Mouse (Mus musculus) retina, embryonic 14.5 days (tissue): ENCODE measurements around the gene Npr2.

Experiments
- DNase-seq: peaks from one replicate; pipeline ENCODE4 v3.0.0-alpha.2; 2015; ENCODE audit warnings: low spot score

The Npr2 gene

DNA sequence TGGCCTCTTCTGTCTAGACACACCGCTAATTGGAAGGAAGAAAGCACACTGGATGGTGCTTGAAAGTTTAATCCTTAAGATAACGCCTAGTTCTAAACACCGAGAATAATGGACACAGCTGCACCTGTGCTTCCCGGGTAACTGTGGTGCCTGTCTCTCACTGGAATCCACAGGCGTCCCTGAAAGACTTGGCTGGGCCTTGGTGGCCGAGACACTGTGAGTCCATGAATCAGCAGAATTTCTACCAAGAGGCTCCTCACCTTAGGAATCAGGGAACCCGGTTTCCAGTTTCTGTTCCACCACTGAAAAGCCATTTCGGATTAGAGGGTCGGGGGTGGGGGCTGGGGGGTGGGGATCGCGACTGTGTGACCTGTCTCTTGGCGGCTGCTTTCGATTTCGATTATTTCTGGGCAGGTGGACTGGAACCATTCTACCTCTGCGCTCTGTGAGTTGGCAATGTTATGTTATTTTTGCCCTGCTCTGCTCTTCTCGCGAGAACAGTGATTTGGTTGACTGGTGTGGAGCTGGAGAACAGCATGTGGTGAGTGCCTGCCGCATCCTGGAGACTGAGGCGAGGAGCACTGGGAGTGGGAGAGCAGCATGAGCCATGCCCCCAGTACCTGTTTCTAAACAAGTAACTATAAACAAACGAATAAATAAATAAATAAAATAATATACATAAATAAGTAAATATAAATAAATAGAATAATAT lies 2.5 kb upstream of the Npr2 start:
- DNase-seq: peak; percentile 57

DNA sequence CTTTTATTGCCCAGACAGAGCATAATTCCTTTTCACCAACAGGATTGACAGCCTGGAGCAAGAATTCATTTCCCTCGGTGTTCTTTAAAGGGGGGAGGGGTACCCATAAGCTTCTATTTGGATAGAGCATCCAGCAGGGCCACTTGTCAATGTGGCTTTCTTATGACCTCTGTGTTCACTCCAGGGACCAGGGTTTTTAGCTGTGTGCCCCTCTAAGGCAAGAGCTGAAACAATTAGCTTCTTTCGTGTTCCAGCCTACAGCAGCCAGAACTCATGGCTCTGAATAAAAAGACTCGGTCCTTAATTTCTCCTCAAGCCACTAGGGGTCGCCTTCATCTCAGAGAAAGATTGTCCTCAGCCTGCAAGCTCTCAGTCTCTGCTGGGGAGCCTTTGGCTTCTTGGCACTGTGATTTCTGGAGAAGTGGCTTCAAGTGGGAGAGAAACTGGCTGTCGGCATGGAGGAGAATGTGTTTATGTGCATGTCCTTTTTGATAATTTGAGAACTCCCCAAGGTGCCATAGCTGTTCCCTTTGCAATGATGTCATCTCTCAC lies 1.6 kb upstream of the Npr2 start:
- peak; percentile 92 for DNase-seq

DNA sequence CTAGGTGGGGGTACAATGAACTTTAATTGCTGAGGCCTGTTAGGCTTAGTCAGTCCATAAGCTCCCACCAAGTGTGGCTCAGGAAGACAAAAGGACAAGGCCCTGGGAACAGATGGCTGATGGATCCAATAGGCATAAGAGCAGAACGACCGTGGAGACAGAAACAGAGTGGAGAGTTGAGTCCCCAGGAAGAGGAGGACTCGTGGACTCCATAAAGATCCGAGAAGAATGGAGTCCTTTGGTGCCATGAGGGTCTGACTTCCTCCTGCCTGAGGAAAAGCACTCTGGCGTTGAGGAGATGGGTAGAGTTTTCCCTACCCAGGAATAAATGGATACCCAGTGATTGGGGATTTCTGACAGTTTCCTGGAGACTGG lies 1.1 kb upstream of the Npr2 start:
- DNase-seq: peak; percentile 53

DNA sequence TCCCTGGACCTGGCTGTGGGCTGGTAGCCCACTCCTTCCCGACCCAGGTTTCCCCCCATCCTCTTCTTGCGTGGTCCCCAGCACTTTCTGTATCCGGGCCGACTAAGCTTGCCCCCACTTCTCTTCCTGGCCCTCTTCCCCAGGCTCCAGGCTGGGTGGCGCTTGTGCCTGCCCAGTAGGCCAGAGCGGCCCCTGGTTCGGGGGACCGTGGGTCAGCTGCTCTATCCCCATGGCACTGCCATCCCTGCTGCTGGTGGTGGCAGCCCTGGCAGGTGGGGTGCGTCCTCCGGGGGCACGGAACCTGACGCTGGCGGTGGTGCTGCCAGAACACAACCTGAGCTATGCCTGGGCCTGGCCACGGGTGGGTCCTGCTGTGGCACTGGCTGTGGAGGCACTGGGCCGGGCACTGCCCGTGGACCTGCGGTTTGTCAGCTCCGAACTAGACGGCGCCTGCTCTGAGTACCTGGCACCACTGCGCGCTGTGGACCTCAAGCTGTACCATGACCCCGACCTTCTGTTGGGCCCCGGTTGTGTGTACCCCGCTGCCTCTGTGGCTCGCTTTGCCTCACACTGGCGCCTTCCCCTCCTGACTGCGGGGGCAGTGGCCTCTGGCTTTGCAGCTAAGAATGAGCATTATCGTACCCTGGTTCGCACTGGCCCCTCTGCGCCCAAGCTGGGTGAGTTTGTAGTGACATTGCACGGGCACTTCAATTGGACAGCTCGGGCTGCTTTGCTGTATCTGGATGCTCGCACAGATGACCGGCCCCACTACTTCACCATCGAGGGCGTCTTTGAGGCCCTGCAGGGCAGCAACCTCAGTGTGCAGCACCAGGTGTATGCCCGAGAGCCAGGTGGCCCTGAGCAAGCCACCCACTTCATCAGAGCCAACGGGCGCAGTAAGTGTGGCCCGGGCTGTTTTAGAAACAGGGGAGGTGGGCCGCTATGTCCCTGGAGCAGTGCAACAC lies 503 bp downstream of the Npr2 start:
- DNase-seq: peak; percentile 16

DNA sequence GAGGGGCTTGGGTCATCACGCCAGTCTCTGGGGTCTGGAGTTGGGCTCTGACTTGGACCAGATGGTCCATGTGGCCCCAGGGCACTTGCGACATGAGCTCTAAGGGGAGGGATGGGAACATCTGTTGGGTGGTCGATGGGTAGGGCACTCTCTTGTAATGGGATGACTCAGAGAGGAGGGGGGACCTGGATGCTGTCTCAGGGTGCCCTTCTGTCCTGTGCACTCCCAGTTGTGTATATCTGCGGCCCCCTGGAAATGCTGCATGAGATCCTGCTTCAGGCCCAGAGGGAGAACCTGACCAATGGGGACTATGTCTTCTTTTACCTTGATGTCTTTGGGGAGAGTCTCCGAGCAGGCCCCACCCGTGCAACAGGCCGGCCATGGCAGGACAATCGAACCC lies 1.6 kb downstream of the Npr2 start:
- no peak for DNase-seq

DNA sequence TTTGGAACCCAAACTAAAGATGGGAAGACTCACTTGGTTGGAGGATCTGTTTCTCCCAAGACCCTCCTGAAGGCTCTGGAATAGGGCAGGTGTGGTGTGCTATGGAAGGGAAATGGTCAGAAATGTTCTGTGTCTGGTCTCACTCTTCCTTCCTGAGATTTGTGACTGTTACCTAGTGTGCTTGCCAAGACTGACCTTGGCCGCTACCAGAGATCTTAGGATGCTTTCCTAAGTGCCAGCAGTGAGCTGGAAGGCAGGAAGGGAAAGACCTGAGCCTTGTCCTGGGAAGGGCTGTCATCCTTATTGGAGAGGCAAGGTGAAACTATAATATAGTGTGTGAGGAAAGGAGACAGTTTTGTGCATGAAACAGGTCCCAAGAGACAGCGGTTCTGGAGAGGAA lies 2.0 kb downstream of the Npr2 start:
- DNase-seq: no peak

DNA sequence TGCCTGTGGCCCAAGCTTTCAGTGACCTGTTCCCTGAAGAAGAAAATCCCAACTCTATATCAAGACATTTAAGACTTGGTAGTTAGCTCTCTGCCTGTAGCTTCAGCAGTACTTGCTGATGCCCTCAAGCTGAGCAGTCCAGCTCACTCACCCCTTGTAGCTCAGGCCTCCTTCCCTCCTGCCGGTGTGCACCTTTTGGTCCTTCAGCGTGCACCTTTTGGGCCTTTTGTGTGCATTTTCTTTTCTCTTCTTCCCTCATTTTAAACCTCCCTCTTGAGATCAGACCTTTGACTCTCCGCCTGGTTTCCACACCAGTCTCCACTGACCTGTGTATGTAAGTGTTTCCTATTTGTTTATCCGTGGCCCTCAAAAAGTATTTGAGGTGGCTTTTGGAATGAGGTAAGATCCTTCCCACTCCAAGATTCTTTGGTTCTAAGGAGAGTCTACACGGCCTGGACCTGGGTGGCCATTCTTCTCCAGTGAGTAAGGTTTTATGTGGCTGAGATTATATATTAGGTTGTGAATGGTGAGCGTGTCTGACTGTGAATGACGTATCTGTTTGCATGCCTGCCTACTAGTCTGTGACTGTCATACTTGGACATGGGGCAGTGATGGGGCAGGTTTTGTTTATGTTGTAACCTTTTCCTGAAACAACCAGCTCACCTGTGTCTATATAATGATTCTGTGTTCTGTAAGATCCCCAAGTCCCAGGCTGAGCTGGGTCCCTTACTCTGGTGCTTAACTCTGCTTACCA lies 3.1 kb downstream of the Npr2 start:
- DNase-seq: no peak

DNA sequence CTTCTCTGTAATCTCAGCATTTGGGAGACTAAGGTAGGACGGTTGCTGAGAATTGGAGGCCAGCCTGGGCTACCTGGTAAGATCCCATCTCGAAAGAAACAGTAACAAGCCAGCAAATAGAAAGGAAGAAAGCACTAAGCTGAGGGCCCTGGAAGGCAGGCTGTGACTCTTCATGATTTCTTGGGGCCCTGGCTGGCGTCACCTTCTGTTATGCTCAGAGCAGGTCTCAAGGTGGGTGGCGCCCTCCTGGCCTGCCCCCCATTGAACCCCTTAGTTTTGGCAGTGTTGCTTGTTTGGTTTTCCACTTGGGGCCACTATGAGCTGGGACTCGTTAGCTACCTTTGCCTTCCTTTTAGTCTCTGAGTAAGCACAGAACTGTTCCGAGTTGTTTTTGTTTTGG lies 5.0 kb downstream of the Npr2 start:
- DNase-seq: no peak

DNA sequence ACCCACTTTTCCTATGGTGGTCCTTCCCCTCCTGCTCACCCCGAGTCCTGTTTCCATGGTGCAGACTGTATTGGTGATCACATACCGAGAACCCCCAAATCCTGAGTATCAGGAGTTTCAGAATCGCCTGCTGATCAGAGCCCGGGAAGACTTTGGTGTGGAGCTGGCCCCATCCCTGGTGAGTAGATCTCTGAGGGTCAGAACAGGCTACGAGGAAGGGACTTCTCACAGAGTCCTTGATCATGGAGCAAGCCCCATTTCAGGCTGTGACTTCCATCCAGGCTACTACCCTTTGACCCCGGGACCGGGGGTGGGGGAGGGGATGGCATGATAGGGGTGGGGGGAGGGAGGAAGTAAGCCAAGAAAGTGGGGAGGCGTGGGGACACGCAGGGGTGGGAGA lies 8.3 kb downstream of the Npr2 start:
- DNase-seq: no peak

DNA sequence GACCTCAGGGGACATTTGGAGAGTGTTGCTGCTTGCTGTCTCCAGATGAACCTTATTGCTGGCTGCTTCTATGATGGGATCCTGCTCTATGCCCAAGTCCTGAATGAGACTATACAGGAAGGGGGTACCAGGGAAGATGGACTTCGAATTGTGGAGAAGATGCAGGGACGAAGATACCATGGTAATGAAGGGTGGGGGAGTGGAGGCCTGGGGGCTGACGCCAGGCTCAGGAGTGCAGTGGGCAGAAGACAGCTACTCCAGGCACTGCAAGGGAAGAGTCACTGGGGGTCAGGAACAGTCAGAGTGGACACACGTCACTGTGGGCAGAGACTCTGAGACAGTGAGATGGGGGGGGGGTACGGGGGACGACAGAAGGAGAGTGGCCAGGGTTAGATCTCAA lies 8.8 kb downstream of the Npr2 start:
- no peak for DNase-seq

DNA sequence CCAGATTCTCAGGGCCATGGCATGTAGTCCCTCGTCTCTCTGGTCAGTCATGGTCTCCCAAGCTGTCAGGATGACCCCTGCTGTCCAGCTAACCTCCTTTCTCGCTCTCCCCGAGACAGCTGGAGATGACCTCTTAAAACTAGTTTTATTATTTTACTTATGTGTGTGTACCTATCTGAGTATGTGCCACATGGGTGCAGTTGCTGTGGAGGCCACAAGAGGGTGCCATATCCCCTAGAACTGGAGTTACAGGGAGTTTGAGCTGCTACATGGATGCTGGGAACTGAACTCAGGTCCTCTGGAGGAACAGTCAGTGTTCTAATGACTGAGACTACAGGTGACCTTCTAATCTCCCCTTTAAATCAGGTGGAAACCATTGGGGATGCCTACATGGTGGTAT lies 18.0 kb downstream of the Npr2 start:
- no peak for DNase-seq

DNA sequence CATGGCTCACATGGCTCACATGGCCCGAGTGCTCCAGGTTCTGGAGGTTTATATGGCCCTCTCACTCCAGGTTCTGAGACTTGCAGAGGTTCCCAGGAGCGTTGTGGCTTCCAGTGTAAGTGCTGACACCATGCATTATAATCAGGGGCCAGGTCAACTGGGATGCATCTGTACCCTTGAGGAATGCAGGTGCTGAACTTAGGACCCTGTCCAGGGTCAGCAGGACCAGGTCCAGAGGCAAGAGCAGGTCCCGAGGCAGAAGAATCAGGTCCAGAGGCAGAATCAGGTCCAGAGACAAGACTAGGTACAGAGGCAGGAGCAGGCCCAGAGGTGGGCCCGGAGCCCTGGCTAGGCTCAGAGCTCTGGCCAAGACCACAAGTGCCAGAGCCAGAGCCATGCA lies 21.0 kb downstream of the Npr2 start:
- no peak for DNase-seq

DNA sequence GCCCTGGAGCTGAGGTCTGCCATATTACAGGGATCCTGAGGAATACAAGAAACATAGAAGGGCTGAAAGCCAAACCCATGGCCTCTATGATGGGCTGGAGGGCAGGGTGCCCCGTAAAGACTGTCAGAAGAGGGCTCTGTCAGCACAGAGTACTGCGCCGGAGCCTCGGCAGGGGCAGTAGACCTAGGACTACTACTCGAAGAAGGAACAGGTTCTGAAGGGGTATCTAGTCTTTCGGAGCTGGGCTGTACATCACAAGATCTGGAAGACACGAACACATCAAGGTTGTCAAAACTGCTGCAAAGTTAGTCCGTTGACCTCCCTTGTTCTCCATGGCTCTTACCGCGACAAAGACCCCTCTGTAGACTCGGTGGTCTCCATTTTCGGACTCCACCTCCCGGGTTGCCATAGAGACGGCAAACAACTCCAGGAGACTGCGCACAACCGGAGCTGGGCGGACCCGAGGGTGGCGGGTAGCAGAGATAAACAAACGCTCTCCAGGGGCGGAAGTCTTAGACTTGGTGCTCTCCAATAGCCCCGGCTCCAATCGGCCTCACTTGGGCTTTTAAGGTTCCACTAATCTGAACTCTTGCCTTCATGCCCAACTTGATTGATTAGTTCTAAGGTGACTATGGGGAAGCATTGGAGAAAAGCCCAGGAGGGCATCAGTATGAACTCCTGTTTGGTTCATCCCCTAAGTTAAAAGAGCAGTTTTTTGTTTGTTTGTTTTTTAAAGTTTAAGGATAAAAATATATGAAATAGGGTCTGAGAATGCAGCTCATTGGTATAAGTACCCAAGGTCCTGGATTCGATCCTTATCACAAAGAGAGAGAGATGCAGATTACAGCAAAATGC lies 21.7 kb downstream of the Npr2 start, which contains the start of gene Spag8:
Gene Spag8 (minus strand): TSS at position 434 of the 855 bp plus-strand sequence.
- peak; percentile 61 for DNase-seq

DNA sequence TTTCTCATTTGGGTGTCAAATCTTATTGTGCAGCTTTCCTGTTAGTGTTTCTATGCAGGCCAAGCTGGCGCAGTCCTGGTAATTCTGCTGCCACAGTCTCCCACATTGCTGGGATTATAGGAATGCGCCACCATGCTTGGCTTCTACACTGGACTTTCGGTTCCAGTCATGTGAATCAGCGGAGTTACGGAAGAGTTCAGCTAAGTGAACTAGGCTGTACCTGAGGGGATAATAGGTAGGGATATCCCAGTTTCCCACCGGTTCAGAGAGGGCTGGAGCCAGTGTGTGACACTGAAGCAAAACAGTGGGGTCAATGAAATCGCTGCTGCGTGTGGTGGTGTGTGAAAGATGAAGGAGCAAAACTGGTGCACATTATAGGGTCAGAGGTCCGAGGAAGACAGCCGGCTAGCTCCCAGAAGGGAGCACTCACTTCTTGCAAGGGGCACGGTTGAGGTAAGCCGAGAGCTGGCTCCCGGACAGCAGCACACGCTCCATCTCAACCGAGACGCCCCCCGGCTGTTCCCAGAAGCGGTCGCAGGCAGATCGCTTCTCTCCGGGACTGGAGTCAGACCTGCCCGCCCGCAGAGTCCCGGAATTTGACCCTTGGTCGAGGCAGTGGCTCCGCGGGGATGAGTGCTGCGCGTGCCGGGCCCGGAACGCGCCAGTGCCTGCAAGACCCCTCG lies 24.1 kb downstream of the Npr2 start:
- no peak for DNase-seq

DNA sequence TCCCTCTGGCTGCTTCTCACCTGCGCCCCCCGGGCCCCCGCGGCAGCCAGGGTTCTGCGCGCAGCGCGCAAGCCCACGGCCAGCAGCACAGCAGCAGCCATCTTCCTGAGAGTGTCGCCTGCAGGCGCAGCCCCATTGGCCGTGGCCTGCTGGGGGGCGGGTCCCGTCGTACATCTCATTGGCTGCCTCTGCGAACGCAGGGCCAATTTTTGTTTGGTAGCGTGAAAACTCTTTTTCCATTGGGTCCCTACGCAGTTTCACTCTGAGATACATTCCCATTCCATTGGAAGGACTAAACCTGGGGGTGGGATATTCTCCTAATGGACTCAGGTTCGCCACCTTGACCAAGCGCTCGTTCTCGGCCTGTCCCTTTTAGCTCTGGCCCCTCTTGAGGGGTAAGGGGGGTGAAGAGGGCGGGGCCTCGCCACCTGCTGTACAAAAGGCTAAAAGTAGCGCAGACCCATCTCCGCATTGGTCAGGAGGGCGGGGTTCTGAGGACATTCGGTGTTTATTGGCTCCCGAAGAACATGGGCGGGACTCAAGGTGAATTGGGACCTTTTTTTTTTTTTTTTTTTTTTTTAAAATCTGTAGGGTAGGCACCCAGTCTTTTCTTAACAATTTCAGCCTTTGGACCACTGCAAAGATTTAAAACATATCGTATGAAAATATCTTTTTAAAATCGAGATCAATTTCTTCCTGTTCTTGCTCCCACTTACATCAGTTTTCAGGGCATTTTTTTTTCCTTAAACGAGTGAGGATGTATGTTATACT lies 24.8 kb downstream of the Npr2 start, which contains the start of gene Hint2:
Gene Hint2 (minus strand): TSS at position 128 of the 771 bp plus-strand sequence.
- DNase-seq: peak; percentile 98

DNA sequence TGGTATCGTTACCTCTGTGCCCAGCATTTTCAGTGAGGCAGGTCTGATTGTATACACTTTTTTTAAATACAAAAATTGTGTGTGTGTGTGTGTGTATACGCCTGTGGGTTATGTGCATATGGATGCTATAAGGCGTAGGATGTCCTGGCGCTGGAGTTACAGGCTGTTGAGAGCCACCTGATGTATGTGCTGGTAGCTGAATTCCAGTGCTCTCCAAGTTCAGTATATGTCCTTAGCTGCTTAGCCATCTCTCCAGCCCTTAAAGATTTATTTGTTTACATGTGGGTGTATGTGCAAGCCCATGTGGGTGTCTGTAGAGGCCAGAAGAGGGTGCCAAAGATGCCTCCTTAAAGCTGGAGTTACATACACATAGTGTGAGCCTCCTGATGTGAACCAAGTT lies 25.4 kb downstream of the Npr2 start:
- no peak for DNase-seq

DNA sequence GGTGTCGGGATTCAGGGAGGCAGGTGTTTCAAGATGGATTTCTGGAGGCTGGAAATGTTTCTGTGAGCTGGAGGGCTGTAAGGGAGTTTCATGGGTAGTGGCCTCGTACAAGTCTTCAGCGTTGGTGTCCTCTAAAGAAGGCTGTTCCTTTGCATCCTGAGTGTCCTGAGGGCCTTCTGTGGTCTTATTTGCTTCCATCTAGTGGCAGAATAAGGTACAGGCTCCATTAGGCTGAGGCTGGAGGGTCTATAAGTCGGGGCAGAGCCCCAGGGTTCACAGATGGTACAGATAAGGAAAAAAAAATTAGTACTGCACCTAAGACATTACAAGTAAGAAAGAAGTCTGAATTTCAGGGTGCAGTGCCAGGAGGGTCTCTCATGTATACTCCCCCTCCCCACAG lies 34.7 kb downstream of the Npr2 start:
- DNase-seq: peak; percentile 68

DNA sequence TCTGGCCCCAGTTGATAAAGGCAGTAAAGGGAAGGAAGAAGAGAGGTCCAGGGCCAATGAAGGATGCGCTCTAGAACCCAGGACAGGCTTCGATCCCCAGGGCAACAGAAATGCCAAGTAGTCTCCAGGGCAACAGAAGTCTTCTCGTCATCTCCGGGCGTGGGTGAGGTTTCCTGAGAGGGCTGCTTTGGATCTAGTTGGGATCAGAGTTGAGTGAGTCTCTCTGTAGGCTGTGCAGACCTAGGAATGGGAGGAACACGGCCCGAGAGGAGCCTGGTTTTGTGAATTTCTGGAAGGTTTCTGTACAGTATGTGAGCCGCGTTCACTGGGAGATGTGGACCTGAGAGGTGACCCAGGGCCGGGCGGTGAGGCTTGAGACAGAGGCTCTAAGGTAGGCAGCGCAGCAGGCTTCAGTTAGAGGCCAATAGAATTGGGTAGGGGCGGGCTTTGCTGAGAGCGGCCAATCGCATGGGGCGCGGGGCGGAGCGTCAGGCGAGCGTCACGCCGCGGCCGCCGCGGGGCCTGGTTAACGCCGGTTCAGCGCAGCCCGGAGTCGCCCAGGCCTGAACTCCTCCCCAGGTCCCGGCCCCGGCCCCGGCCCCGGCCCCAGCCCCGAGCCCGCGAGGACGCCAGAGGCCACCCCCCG lies 37.2 kb downstream of the Npr2 start, which contains the start of the genes Tmem8b and Fam221b:
Gene Tmem8b (plus strand): TSS at position 190 of the 646 bp plus-strand sequence.
Gene Fam221b (minus strand): TSS at position 364 of the 646 bp plus-strand sequence.
- peak; percentile 92 for DNase-seq

DNA sequence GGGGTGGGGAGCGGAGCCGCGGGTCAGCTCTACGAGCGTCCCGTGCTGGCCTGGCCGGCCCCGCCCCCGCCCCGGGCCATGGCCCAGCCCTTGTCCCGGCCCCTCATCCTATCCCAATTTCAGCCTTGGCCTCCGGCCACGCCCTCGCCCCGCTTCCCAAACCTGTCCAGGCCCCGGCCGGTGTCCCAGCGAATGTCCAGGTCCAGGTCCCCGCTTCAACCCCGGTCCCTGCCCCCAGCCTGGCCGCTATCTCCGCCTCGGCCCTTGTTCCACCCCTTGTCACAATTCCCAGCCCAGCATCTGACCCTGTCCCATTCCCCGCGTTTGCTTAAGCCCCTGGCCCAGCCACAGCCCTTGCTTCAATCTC lies 37.7 kb downstream of the Npr2 start:
- DNase-seq: no peak
